Mouse (Mus musculus) naive thymus-derived CD4-positive, alpha-beta T cell, adult 2 months (primary cell): ENCODE results near the gene Ctsh.
"Not testable (repeated sequence)": the region's sequence is repeated elsewhere in the genome, so short reads cannot be mapped to it uniquely, and the experiment has no call there.

Experiments used
- DNase-seq: peaks from one replicate; pipeline ENCODE4 v3.0.0-alpha.2; 2011; ENCODE audit warnings: low read depth

Gene Ctsh

GRCm38 (mm10) chr9:90053852-90054251, at the start of gene Ctsh:
Ctsh (plus strand) TSS chr9:90054152.
- no peak for DNase-seq

- no peak for DNase-seq
Observed at GRCm38 (mm10) chr9:90006432-90006831, 47.5 kb upstream of the Ctsh start.

DNA sequence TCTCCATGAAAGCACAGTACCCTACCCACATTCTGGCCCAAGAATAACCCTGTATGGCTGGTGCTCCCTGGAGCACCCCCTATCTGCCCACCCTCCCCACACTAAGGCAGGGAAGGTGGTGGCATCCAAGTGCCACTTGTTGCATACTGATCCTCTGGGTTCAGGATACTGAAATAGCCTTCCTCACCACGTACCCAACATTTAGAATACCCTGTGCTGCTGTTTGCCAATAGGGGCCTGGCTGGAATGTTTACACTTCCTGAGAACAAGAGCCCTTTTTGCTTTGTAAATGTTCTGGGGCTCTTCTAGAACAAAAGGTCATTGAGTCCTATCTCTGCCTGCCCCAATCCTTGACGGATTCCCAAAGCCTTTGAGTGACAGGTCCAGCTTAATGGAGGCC, 46.9 kb upstream of the Ctsh start:
- DNase-seq, result no peak

DNA sequence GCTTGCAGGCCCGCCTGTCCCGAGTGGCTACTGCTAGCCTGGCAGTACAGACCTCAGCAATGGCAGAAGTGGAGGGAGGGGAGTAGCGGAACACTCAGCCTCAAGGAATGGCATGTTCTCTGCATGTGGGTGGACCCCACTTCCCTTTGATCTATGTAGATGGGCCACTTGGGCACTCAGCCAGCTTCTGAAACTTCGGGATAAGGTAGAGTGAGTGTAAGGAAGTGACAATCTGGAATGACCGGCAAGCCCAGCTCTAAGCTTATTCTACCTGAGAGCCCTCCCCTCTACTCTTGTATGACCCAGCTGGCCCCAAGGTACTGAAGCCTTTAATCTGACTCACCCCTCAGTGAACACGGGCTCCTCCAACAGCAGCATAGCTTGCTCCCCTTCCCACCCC, 45.8 kb upstream of the Ctsh start:
- no peak for DNase-seq

DNA sequence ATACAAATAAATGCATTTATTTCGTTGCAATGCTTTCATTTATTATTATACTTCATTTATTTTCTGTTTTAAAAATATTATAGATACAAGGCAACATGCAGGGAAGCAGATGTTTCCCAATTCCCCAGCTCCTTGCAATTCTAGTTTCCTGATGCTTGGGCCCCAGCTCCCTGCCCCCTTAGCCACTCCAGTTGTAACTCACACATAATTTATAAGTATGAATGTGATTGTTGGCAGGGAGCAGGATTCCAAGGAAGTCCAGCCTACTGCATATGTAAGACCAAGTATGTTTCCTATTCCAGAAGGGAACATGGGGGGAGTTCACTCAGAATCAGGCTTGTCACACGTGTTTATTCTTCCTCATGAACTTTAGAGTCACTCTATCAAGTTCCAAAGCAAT, 42.1 kb upstream of the Ctsh start:
- DNase-seq, result no peak

GRCm38 (mm10) chr9:90014649-90015048, 39.3 kb upstream of the Ctsh start:
- no peak for DNase-seq

DNA sequence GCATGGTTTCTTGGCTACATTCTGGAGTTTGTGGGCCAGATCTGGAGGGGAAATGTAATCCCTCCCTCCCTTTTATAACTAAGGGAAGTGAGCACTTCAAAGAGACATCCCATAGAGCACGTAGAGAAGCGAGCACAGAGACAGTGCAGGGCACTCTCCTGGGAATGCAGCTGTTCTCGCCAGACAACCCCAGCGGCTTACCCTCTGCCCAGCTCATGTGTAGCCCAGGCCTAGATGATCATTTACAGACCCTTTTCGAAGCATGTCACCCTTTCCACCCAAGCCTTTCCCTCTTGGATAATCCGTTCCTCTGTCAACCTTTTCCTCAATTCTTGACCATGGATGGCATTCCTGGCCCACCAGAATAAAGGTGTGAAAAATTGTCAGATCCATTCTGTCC, 37.7 kb upstream of the Ctsh start:
- DNase-seq, result no peak

DNA sequence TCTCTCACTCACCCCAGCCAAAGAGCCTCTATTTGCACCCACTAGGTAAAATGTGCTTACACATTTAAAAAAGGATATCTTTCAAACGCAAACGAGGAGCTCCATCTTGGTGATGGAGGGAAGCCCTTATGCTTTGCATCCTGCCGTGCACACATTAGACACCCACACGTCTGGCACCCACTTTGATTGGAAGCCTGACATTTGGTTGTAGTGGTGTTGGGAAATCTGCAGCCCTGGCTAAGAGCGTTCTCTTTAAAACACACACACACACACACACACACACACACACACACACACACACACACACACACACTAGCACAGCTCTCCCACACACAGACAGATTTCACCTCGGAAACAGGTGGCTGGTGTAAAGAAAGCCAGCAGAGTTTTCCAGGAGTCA, 33.1 kb upstream of the Ctsh start:
- DNase-seq, result no peak

DNA sequence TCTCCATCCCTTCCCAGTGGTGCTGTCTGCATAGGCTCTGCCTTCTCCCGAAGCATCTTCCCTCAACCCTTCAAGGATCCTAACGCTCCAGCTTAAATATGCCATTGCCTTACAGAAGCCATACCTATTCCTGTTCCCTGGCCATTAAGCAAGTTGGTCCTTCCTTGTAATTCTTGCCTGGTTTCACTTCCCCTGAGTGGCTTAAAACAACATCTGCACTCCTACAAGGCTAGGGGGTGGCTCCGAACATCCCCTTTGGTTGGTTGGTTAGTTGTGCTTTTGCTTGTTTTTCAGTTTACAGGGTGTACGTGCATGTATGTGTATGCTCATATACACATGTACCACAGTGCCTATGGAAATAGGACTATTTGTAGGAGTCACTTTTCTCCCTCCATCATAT, 32.5 kb upstream of the Ctsh start:
- DNase-seq, result no peak

GRCm38 (mm10) chr9:90027709-90028108, 26.2 kb upstream of the Ctsh start:
- DNase-seq, result no peak

- no peak for DNase-seq
Observed at GRCm38 (mm10) chr9:90033922-90034321, 20.0 kb upstream of the Ctsh start.

DNA sequence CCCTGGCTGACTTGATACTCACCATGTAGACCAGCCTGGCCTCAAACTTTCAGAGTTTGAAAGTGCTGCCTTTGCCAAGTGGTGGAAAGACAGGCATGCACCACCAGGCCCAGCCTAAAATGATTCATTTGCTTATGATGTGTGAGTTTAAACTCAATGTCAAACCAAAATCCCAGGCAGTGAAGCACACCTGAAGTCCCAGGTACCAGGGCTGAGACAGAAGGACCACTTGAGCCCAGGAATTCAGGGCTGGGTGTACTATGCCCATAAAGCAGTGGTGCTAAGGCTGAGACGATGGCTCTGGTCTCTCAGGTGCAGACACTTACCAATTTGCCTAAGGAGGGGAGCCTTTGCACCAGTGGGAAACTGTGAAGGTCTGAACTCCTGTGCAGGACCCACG, 18.8 kb upstream of the Ctsh start:
- no peak for DNase-seq

GRCm38 (mm10) chr9:90035794-90036193, 18.2 kb upstream of the Ctsh start:
- DNase-seq, result no peak

DNA sequence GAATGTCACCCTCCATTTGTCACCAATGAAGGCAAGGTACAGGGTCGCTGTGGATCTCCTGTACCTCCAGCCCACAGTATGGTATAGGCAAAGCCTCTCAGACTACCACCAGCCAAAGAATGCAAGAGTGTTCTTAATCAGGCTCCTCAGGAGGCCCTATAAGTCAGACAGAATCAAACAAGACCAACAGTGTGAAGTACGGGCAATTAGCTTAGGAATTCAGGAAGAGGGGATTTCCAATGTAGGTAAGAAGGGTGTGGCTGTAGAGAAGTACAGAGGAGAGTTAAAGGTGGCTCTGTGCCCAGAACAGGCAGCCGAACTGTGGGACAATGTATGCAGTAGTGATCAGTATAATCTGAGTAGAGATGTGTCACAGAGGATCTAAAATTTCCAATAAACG, 17.6 kb upstream of the Ctsh start:
- DNase-seq, result no peak

- DNase-seq, result no peak
Observed at GRCm38 (mm10) chr9:90038535-90038934, 15.4 kb upstream of the Ctsh start.

DNA sequence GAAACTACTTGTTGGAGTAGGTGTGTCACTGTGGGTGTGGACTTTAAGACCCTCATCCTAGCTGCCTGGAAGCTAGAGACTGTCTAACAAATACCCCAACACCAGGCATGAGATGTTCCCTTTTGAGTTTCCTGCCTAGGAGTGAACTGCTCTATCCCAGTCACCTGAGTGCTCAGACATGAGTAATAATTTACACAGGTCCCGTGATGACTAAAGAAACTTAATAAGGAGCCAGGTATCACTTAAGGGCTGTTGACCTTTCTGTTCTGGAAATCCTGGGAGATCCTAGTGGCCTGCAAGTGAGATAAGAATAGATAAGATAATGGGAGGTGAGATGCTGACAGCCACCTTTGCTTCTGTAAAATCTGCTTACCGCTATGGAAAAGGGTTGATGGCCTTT, 13.0 kb upstream of the Ctsh start:
- no peak for DNase-seq

- no peak for DNase-seq
Observed at GRCm38 (mm10) chr9:90041556-90041955, 12.4 kb upstream of the Ctsh start.

DNA sequence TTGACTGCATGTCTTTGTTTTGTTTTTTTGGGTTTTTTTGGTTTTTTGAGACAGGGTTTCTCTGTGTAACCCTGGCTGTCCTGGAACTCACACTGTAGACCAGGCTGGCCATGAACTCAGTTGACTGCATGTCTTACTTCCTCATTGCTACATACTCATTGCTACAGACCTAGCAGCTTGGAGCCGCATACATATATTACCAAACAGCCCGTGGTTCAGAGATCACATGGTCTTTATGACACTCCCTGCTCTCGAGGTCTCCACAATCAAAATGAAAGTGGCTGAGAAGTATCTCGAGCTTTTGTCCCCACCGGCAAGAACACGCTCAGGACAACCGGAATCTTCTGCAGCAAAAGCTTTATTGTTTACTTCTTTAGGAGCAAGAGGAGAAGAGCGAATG, 11.0 kb upstream of the Ctsh start:
- DNase-seq, result not testable (repeated sequence)

GRCm38 (mm10) chr9:90045191-90045590, 8.8 kb upstream of the Ctsh start:
- no peak for DNase-seq

DNA sequence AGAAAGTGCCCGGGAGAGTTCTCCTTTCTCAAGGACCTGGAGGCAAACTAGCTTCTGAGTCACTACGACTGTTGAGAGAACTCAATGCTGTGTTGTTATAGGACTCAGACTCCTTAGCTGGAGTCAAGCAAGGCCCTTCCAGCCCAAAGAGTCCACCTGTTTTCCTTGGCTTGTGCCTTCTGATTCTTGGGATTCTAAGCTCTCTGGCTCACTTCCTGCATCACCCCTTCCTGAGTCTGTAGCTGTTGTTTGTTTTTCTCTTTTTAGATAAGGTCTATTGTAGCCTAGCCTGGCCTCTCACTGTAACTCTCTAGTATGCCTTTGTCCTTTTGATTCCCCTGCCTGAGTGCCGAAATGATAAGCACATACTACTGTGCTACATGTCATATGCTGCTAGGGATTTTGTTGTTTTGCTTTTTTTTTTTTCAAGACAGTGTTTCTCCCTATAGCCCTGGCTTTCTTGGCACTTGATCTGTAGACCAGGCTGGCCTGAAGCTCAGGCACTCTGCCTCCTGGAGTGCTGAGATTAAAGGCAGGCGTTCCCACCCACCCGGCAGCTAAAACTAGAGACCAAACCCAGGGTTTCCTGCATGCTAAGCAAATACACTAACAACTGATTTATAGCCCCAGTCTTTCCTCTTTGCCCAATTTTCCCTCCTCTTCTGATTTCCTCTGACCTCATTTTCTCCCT, 5.9 kb upstream of the Ctsh start:
- no peak for DNase-seq

- DNase-seq, result no peak
Observed at GRCm38 (mm10) chr9:90054371-90055145, 606 bp downstream of the Ctsh start.

DNA sequence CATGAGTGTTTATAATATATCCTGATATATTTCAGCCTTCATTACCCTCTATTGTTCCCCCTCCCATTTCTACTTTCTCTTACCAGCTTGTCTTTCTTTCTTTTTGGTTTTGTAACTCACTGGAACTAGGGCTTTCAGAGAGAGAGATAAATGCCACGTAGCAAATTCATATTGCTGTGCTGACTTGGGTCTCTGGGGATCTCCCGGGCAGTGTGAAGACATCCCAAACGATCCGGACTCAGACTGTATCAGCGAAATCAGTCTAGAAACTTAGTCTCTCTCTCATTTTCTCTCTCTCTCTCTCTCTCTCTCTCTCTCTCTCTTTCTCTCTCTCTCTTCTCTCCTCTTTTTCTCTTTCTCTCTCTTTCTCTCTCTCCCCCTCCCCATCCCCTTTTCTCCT, 1.5 kb downstream of the Ctsh start:
- DNase-seq, result no peak

- DNase-seq, result no peak
Observed at GRCm38 (mm10) chr9:90055911-90056310, 2.0 kb downstream of the Ctsh start.

GRCm38 (mm10) chr9:90056716-90057115, 2.8 kb downstream of the Ctsh start:
- DNase-seq, result no peak
